Mouse (Mus musculus) myocyte (in vitro differentiated cells): Measurements from ENCODE around the gene Tdo2.

Source experiments
- MYOD1 ChIP-seq, 3 experiments: IDR thresholded peaks; one replicate each; pipeline ENCODE4 v1.6.1; 2011; ENCODE audit warnings: control low read depth in 2 of 3, low read depth in 2 of 3, mild to moderate bottlenecking in 2 of 3, moderate library complexity in 1 of 3; ENCODE audit not compliant: insufficient read length in 2 of 3, control insufficient read depth in 1 of 3
- POLR2A ChIP-seq: IDR thresholded peaks from one replicate; pipeline ENCODE4 v1.6.1; 2011; ENCODE audit warnings: low read depth, mild to moderate bottlenecking, control low read depth, moderate library complexity; ENCODE audit not compliant: insufficient read length
- USF1 ChIP-seq: IDR thresholded peaks from one replicate; pipeline ENCODE4 v1.6.1; 2011; ENCODE audit warnings: low read depth, mild to moderate bottlenecking, control low read depth, moderate library complexity

DNA sequence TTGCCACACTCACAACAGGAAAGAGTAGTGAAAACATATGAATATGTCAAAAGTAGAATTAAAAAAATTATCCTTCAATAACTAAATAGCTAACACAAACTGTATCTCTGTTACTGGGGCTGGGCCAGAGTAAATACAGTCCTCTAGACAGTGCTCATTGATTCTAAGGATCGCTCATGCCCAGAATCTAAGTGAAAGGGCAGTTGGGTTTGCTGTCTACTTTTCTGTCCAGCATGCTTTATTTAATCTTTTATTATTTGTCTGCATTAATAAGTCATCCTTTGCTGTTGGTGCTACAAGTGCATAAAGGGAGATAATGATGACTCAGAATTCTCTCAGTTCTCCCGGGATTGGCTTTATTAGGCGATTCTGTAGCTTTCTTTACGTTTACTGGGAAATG is 19.4 kb upstream of the Tdo2 start:
- no peak for TF ChIP-seq USF1
- TF ChIP-seq POLR2A, result no peak
- no peak for TF ChIP-seq MYOD1 (IDR thresholded peaks at IDR 0.05; ENCODE audit: control insufficient read depth in 1 of 3, insufficient read length in 2 of 3, low read depth in 2 of 3)
